Mouse (Mus musculus) testis, adult 10 weeks (tissue): ENCODE data around the gene Mfsd4b2. TPM values are rescaled to one million over a fixed set of nuclear protein-coding genes. Genes with fewer than 3 reads are reported as not detected.

Source experiments
- polyA plus RNA-seq: library from polyadenylated mRNA; stranded (reverse); fragments of 350-450 nt; fragmentation: Illumina TruSeq; extraction: RNeasy Lipid Tissue Mini Kit (QIAGEN cat#74804); gene quantifications from one replicate; pipeline ENCODE4 v1.2.3, GENCODE M21; 2014; ENCODE audit warnings: low read depth, low replicate concordance

Mfsd4b2 gene
- polyA plus RNA-seq, result not detected

DNA sequence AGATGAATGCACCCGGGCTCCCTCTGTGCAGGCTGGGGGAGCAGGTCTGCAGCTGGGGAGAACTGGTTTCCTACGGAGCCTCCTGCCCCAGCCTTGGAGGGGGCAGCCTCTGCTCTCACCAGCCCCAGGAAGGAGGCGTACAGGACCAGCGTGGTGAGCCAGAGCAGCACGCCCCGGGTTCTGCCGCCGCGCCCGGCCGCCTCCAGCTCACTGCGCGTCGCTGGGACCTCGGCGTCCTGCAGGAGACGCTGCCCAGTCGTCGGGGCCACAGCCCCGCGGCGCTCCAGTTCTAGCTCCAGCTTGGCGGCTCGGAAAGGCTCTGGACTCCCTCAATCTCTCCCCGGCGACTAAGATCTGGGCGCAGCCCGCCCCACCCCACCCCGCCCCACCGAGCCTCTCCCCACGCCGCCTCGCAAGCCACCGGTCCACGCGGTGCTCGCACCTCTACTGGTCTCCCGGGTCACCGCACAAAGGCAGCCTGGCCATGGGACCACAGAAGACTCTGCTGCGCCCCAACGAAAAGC lies at the start of gene Mfsd4b2:
Gene Mfsd4b2, minus strand, starts transcription at position 308 of the 524 bp plus-strand sequence.

GRCm38 (mm10) chr10:39959761-39960440 lies 33.2 kb upstream of the Mfsd4b2 start, which contains the start of gene Mfsd4b3:
Gene Mfsd4b3 (minus strand): TSS chr10:39960153.

DNA sequence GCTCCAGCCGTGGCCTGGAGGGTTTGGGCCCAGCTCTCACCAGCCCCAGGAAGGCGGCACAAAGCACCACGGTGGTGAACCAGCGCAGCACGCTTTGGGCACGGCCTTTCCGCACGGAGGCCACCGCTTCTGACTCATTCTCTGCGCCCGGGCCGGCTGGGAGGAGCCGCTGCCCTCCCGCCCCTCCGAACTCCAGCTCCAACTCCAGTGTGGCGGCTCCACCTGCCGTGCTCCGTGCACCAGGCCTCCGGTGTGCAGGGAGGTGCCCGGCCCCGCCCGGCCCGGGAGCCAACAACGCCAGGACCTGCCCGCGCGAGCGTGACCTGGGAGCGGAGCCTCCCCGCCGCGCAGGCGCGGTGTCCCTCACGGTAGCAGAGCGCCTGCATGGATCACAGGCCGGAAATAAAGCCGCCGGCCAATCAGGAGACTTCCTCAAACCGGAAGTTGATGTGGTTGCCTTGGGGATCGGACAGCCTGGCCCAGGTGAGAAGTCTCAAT lies 27.8 kb downstream of the Mfsd4b2 start, which contains the start of gene Mfsd4b4:
Gene Mfsd4b4, minus strand, starts transcription at position 365 of the 498 bp plus-strand sequence.

Other genes starting within 250 kb of the Mfsd4b2 start
- 108 TPM for gene Rev3l, start 194.8 kb downstream of the Mfsd4b2 start, polyA plus RNA-seq
- gene Mfsd4b4, start 27.7 kb downstream of the Mfsd4b2 start, polyA plus RNA-seq, result 6.6 TPM
- 0.22 TPM for gene Mfsd4b3, start 33.2 kb upstream of the Mfsd4b2 start, polyA plus RNA-seq
- not detected for gene Mfsd4b5, start 59.7 kb upstream of the Mfsd4b2 start, polyA plus RNA-seq
- gene Mfsd4b1, start 98.3 kb upstream of the Mfsd4b2 start, polyA plus RNA-seq, result 0.84 TPM
- 2.3 TPM for gene Slc16a10, start 215.3 kb upstream of the Mfsd4b2 start, polyA plus RNA-seq